Mouse (Mus musculus) heart, embryonic 11.5 days (tissue): ENCODE results near the gene Adgrf4. TPM values are rescaled to one million over a fixed set of nuclear protein-coding genes. Genes with fewer than 3 reads are reported as not detected.

ENCODE experiments used
- ATAC-seq: fragments of 200-750 bp; cut with Nextera tagmentation; replicated peaks from 2 replicates; pipeline ENCODE4 v1.8.0; 2017; ENCODE audit warnings: moderate library complexity; ENCODE audit not compliant: insufficient number of reproducible peaks, low FRiP score, low TSS enrichment
- H3K27ac ChIP-seq: fragments of 300-500 bp; sonication (generic); 2 replicates; pipeline ENCODE4 v1.5.1; 2014; ENCODE audit warnings: mild to moderate bottlenecking, low read depth, low read length
- H3K27me3 ChIP-seq: fragments of 300-500 bp; sonication (generic); 2 replicates; pipeline ENCODE4 v1.6.1; 2014; ENCODE audit warnings: mild to moderate bottlenecking, low read length, mixed read lengths; ENCODE audit not compliant: control insufficient read depth, insufficient read depth
- H3K36me3 ChIP-seq: fragments of 300-500 bp; sonication (generic); 2 replicates; pipeline ENCODE4 v1.6.1; 2014; ENCODE audit warnings: mild to moderate bottlenecking, low read length, moderate library complexity, mixed read lengths; ENCODE audit not compliant: control insufficient read depth, insufficient read depth
- H3K4me1 ChIP-seq: fragments of 300-500 bp; sonication (generic); 2 replicates; pipeline ENCODE4 v1.6.1; 2014; ENCODE audit warnings: low read length; ENCODE audit not compliant: control insufficient read depth, insufficient read depth
- H3K4me2 ChIP-seq: fragments of 300-500 bp; sonication (generic); 2 replicates; pipeline ENCODE4 v1.6.1; 2014; ENCODE audit warnings: mild to moderate bottlenecking, moderate library complexity
- H3K4me3 ChIP-seq: fragments of 300-500 bp; sonication (generic); 2 replicates; pipeline ENCODE4 v1.5.1; 2014; ENCODE audit warnings: low read depth, low read length
- H3K9ac ChIP-seq: fragments of 300-500 bp; sonication (generic); 2 replicates; pipeline ENCODE4 v1.6.1; 2014; ENCODE audit warnings: mild to moderate bottlenecking, low read depth, low read length, moderate library complexity
- H3K9me3 ChIP-seq: fragments of 300-500 bp; sonication (generic); replicated peaks from 2 replicates; pipeline ENCODE4 v1.6.1; 2016; ENCODE audit warnings: low read length; ENCODE audit not compliant: control insufficient read depth
- WGBS: fragments of 180-500 bp; shearing (Covaris S2); extraction: QIAGEN DNeasy Blood & Tissue Kit; methylation state at CpG from one replicate; pipeline ENCODE4 v1.1.7; 2014; ENCODE audit not compliant: insufficient replicate concordance; 5-methylcytosine and 5-hydroxymethylcytosine counted together
- polyA plus RNA-seq: library from polyadenylated mRNA; unstranded; fragments of >200 nt; fragmentation: Nextera tagmentation; extraction: Ambion mirVana; gene quantifications from 2 replicates; pipeline ENCODE4 v1.2.1, GENCODE M21; 2014

Gene Adgrf4
- polyA plus RNA-seq: 0.10 TPM in 1 of 2 replicates, not detected in the other

DNA sequence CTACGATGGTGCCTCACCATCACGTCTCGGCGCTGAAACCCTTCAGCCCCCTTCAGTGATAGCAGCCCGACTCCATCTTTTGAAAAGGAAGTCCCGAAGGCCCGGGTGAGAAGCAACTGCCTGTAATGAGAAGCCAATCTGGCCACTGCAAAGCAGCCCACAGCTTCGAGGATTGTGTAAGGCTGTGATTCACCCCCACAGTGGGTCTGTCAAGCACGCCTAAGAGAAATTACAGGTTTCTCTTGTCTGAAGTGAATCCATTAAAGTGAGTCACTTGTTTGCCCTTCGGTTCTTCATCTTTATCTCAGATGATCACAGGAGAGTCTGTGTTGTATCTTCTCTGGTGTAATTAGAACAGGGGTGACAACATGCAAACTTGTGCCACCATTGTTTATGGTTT is at the start of gene Adgrf4:
TSS of gene Adgrf4 (minus strand) at position 149 of the 400 bp plus-strand sequence.
- H3K9me3 ChIP-seq: no peaks in the 10 kb centered on the region
- H3K27ac ChIP-seq: no peak within 1 kb of the TSS
- H3K27me3 ChIP-seq: no peaks in the 10 kb centered on the region
- no peaks in the 10 kb centered on the region for H3K36me3 ChIP-seq
- no peak within 1 kb of the TSS for H3K9ac ChIP-seq
- no peak within 1 kb of the TSS for H3K4me2 ChIP-seq
- H3K4me3 ChIP-seq: no peak within 1 kb of the TSS
- H3K4me1 ChIP-seq: no peaks in the 10 kb centered on the region
- no peak for ATAC-seq
- 74% methylated on average over 10 of the region's 10 CpGs for WGBS

DNA sequence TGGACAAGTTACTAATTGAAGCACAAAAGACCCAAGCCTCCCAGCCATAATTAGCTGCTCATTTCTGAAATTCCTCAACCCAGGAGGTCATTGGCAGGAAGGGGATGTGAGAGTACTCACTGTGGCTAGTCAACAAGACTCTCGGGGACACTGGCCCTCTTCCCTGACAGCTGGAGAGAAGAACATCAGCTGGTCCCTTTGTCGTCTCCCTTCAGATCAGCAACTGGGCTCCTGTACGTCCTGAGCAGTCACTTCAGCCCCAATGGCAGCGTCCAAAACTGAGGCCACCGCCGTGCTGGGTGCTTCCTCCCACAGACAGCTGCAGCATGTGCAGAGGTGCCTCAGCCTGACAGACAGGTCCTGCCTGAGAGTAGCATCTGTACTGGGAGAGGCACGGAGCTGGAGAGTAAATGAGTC is 49.7 kb upstream of the Adgrf4 start, which contains the start of gene Adgrf2:
TSS of gene Adgrf2 (minus strand) at position 379 of the 417 bp plus-strand sequence.
- Histone ChIP-seq H3K9me3 (no peaks in the 10 kb centered on the region), H3K9ac (no peak within 1 kb of the TSS), H3K4me2 (peak within 1 kb of the TSS; percentile 45), H3K36me3 (no peaks in the 10 kb centered on the region), H3K4me3 (no peak within 1 kb of the TSS), H3K27ac (no peak within 1 kb of the TSS), H3K4me1 (peaks cover 2% of the 10 kb centered on the region; the same call in 1 of the 2 replicates), H3K27me3 (no peaks in the 10 kb centered on the region)
- 30% methylated on average over 7 of the region's 7 CpGs for WGBS
- ATAC-seq: no peak

DNA sequence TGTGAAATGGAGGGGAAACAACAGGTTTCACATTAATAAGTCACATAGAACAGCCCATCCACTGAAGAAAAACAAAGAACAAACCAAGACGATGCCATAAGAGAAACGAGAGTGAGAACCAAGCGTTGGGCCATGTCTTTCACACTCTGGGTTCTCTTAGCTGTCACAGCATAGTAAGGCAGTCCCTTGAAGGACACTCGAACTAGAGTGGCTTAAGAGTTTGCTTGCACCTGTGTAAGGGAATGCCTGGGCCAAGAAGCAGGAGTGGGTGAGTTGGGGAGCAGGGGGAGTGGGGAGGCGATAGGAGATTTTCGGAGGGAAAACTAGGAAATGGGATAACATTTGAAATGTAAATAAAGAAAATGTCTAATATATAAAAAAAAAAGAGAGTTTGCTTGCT is 46.7 kb upstream of the Adgrf4 start:
- Histone ChIP-seq H3K4me1 (peaks cover 2% of the 10 kb centered on the region; the same call in 1 of the 2 replicates), H3K9ac (no peak overlapping the region), H3K36me3 (no peaks in the 10 kb centered on the region), H3K9me3 (no peaks in the 10 kb centered on the region), H3K4me3 (no peak overlapping the region), H3K27me3 (no peaks in the 10 kb centered on the region), H3K4me2 (no peak overlapping the region), H3K27ac (no peak overlapping the region)
- WGBS: 79% methylated on average over 6 of the region's 6 CpGs
- ATAC-seq: no peak

- 40% methylated on average over 3 of the region's 3 CpGs for WGBS
- H3K9ac ChIP-seq: no peak overlapping the region
- H3K4me2 ChIP-seq: no peak overlapping the region
- H3K4me3 ChIP-seq: no peak overlapping the region
- no peaks in the 10 kb centered on the region for H3K9me3 ChIP-seq
- no peaks in the 10 kb centered on the region for H3K36me3 ChIP-seq
- no peak overlapping the region for H3K27ac ChIP-seq
- H3K27me3 ChIP-seq: no peaks in the 10 kb centered on the region
- no peaks in the 10 kb centered on the region for H3K4me1 ChIP-seq
- no peak for ATAC-seq
Measured at GRCm38 (mm10) chr17:42717161-42717560, 25.1 kb upstream of the Adgrf4 start.

DNA sequence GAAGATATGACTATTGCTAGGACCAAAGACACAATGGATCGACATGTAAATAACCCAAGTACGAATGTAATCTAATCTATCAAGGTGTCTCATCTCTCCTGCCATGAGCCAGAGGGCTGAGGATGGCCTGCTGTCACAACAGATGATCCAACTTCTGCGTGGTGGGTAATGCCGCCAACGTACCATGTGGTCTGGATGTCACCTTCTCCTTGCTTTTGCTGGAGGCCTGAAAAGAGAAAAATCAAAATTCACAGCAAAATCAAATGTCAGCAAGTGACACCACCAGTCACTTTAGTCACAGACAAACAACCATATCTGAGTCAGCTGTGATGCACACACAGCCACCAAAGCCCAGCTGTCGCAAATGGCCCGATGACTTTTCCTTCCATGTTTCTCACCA is 22.9 kb upstream of the Adgrf4 start:
- Histone ChIP-seq H3K36me3 (no peaks in the 10 kb centered on the region), H3K27ac (no peak overlapping the region), H3K4me1 (no peaks in the 10 kb centered on the region), H3K9me3 (no peaks in the 10 kb centered on the region), H3K4me2 (no peak overlapping the region), H3K27me3 (no peaks in the 10 kb centered on the region), H3K9ac (no peak overlapping the region), H3K4me3 (no peak overlapping the region)
- 87% methylated on average over 7 of the region's 7 CpGs for WGBS
- no peak for ATAC-seq

DNA sequence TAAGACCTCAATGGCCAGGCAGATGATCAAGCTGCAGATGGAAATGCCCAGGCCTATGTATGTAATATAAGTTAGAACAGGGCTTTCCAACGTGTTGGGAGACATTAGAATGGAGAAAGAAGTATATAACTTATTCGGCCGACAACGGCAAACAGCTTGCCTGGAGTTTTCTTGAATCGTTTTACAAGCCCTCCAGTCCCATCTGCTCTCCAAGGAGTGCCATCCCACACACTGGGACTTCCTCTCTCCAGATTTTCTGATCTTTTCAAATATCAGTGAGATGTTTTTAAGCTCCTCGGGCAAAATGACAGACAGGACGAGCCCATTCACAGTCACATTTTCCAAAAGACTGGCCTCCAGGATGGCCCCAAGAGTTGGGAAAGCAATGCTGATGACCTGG is 18.6 kb upstream of the Adgrf4 start:
- Histone ChIP-seq H3K36me3 (no peaks in the 10 kb centered on the region), H3K9me3 (no peaks in the 10 kb centered on the region), H3K9ac (no peak overlapping the region), H3K4me1 (no peaks in the 10 kb centered on the region), H3K4me2 (no peak overlapping the region), H3K27me3 (no peaks in the 10 kb centered on the region), H3K4me3 (no peak overlapping the region), H3K27ac (no peak overlapping the region)
- ATAC-seq: no peak
- WGBS: 79% methylated on average over 7 of the region's 7 CpGs

DNA sequence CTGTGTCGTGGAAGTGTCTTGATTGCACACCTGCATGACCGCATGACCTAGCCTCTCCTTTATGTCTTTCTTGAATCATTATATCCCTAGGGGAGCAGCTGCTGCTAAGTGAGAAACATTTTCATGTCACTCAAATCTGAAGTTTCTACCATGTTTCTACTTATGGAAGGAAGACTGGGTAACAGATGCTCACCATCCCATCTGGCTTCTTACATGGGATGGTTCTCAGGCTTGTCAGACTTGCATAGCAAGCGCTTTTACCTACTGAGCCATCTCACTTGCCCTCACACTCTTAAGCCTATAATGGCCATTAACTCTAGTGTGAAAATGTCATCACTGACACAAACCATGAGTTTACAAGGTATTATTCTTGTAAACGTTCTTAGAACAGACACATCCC is 13.5 kb upstream of the Adgrf4 start:
- no peak overlapping the region for H3K4me2 ChIP-seq
- no peak for ATAC-seq
- H3K4me3 ChIP-seq: no peak overlapping the region
- 79% methylated on average over 4 of the region's 4 CpGs for WGBS
- no peaks in the 10 kb centered on the region for H3K4me1 ChIP-seq
- no peak overlapping the region for H3K27ac ChIP-seq
- H3K9me3 ChIP-seq: no peaks in the 10 kb centered on the region
- H3K36me3 ChIP-seq: no peaks in the 10 kb centered on the region
- H3K27me3 ChIP-seq: no peaks in the 10 kb centered on the region
- H3K9ac ChIP-seq: no peak overlapping the region

DNA sequence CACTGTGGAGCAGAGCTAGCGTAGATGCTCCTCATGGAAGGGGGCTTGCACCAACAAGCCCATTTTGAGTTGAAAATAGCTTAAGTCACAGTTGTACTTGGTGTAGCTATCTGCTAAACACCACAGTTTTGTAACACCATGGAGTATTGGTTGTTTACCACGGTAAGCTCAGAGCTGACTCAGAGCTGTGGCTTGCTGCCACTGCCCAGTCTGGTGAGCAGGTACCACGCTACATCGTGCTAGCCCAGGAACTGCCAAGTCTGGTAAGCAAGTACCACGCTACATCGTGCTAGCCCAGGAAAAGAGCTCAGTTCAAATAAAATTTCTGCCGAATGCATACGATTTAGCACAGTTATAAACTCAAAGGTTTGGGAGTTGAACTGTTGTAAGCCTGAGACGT is 10.1 kb upstream of the Adgrf4 start:
- ATAC-seq: no peak
- H3K9ac ChIP-seq: no peak overlapping the region
- no peak overlapping the region for H3K4me3 ChIP-seq
- no peak overlapping the region for H3K27ac ChIP-seq
- H3K4me1 ChIP-seq: no peaks in the 10 kb centered on the region
- H3K27me3 ChIP-seq: no peaks in the 10 kb centered on the region
- no peaks in the 10 kb centered on the region for H3K36me3 ChIP-seq
- no peaks in the 10 kb centered on the region for H3K9me3 ChIP-seq
- H3K4me2 ChIP-seq: no peak overlapping the region
- WGBS: 85% methylated on average over 9 of the region's 9 CpGs

DNA sequence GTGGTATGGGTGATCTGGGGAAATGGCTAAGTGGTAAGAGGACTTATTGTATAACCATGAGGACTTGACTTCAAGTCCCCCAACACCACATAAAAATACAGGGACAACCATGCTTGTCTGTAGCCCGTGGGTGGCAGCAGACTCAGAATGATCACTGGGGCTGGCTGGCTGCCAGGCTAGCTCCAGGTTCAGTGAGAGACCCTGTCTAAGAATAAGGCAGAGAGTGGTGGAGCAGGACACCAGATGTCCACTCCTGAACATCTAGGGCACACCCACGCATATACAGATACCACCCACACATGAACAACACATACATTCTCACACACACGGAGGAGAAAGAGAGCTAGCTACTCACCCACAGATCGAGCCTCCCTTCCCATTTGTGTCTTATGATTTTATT is 2.6 kb upstream of the Adgrf4 start:
- Histone ChIP-seq H3K9ac (no peak overlapping the region), H3K27ac (no peak overlapping the region), H3K36me3 (no peaks in the 10 kb centered on the region), H3K4me3 (no peak overlapping the region), H3K4me1 (no peaks in the 10 kb centered on the region), H3K4me2 (no peak overlapping the region), H3K27me3 (no peaks in the 10 kb centered on the region), H3K9me3 (no peaks in the 10 kb centered on the region)
- WGBS: 81% methylated on average over 4 of the region's 4 CpGs
- no peak for ATAC-seq
